ENCODE assay signal across 1 mouse cellular context in genomic region chr5:100008485-100008884, GRCm38 (mm10).
TF ChIP-seq lines count a peak whose summit lies in the region.

No protein-coding gene starts in this region.

TF ChIP-seq in CH12.LX, 34 proteins besides CTCF, POLR2A, EP300 and RAD21 (continued from another document):
- no peak for TF ChIP-seq HCFC1 (IDR thresholded peaks at IDR 0.05; ENCODE audit: low read depth, low read length)
- no peak for TF ChIP-seq TCF12 (IDR thresholded peaks at IDR 0.05; ENCODE audit: low read depth, low read length)
